Mouse (Mus musculus) c-Kit-positive CD71-positive TER-119-negative erythroid progenitor cells, embryonic 14.5 days (primary cell): ENCODE data around the gene Klra17.
"Not testable (repeated sequence)": the region's sequence is repeated elsewhere in the genome, so short reads cannot be mapped to it uniquely, and the experiment has no call there.

ENCODE experiments used
- DNase-seq: peaks from one replicate; pipeline ENCODE4 v3.0.0-alpha.2; 2013; ENCODE audit warnings: low read depth

The Klra17 gene

DNA sequence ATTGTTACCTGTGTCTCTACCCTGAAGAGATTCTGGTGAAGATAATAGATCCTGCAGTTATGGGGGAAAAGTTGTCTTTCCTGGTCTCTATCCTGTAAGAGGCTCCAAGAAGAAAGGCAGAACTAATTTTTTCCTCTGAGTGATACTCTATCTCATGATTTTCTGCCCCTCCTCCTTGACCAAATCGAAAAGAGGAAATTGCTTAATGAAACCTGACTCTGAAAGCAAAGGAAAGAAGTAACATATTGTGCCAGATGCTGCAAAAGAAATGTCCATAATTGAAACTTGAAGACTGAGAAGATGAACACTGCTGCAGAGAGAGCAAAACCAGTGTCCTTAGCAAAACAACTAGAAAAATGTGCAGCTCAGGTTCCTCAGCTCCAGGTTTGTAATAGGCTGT lies at the start of gene Klra17:
TSS of gene Klra17 (minus strand) at position 124 of the 400 bp plus-strand sequence.
- no peak for DNase-seq

- DNase-seq: not testable (repeated sequence)
These were observed 41.0 kb upstream of the Klra17 start, which contains the start of gene Klra5 for GRCm38 (mm10) chr6:129917476-129917946. Gene Klra5, minus strand, starts transcription at chr6:129917650.

DNA sequence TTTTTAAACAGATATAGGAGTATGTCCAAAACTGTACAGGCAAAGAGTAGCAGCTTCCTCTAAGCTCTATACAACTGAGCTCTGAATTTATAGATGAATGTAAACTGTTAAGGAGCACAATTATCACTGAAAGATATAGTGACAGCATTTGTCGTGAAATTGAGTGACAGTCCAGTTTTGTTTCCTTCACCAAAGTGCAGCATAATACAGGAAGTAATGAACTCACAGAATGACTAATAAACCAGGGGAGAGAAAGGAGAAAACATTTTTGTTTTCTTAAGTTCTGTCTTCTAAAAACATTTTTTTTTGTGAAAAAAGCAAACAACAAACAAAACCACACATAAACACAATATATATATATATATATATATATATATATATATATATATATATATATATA lies 40.5 kb upstream of the Klra17 start:
- no peak for DNase-seq

DNA sequence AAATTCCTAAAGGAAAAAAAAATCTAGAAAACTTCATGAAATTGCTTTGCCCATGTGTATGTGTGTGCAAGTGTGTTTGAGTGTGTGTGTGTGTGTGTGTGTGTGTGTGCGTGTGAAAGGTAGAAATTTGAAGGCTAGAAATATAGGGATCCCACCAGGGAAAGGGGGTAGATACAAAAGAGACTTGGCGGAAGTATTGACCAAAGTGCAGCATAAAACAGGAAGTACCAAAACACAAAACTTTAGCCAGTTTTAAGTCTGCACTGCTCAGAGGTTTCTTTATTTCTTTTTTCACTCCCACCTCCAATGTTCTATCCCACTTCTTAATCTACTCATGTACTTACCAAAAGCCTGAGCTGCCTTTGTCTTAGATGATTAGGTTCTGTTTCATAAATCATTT lies 6.1 kb upstream of the Klra17 start:
- no peak for DNase-seq

GRCm38 (mm10) chr6:129862349-129862748 lies 14.1 kb downstream of the Klra17 start, which contains the start of gene Gm17631:
Gene Gm17631, plus strand, starts transcription at chr6:129862649.
- DNase-seq: not testable (repeated sequence)

- no peak for DNase-seq
These were observed 50.9 kb downstream of the Klra17 start for GRCm38 (mm10) chr6:129825559-129825958.

DNA sequence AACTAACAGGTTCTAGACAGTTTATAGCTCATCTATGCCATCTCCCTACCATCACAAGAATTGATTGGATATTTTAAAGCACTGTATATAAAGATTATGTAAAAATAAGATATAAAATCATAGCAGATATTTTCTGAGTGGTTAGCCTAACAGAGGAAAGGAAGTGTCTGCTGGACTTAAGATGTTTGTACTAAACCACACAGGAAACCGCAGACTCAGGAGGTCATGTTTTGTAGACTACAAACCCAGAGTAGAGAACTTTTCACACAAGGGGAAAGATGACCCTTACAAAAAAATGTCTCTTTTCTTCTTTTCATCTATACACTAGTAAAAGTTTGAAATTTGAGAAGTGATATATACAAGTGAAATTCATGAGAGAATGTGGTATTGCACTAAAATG lies 52.5 kb downstream of the Klra17 start:
- DNase-seq: no peak

GRCm38 (mm10) chr6:129817731-129818130 lies 58.7 kb downstream of the Klra17 start:
- no peak for DNase-seq

DNA sequence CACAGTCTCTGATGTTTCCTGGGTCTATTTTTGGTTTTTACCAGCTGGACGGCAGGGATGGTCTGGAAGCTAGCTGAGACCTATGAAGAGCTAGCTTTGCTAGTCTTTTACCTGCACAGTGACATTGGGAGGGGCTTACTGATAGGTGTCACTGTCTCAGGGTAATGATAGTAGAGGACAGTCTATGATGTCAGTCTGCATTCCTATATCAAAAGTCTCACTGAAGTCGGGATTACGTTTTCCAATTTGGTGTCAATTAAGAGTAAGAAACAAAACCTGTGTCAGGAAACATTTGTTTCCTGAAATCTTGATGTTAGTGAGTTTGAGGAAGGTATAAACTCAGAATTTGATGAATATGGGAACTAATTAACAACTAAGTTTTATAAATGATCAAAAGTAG lies 92.3 kb downstream of the Klra17 start, which contains the start of gene Gm156:
TSS of gene Gm156 (minus strand) at position 101 of the 400 bp plus-strand sequence.
- not testable (repeated sequence) for DNase-seq
